Mouse (Mus musculus) testis, adult 2 months (tissue): ENCODE measurements at regions not wholly inside any gene's neighbourhood (a gene's known extent, or its start where the extent isn't known, plus 50 kb on each side); places are given as distances from the start of the nearest gene placed in this dataset.

ENCODE experiments used
- H3K27ac ChIP-seq: fragments of 200-500 bp; 2 replicates; pipeline ENCODE4 v1.5.1; 2012; ENCODE audit warnings: low read depth, low read length; ENCODE audit not compliant: control insufficient read depth, insufficient read depth
- H3K27me3 ChIP-seq: fragments of 200-500 bp; 2 replicates; pipeline ENCODE4 v1.6.1; 2012; ENCODE audit warnings: mild to moderate bottlenecking, low read length, moderate library complexity; ENCODE audit not compliant: control insufficient read depth, insufficient read depth
- H3K36me3 ChIP-seq: fragments of 200-500 bp; 2 replicates; pipeline ENCODE4 v1.6.1; 2012; ENCODE audit warnings: mild to moderate bottlenecking, low read length; ENCODE audit not compliant: control insufficient read depth, insufficient read depth
- H3K4me1 ChIP-seq: fragments of 200-500 bp; 2 replicates; pipeline ENCODE4 v1.6.1; 2012; ENCODE audit warnings: low read length; ENCODE audit not compliant: control insufficient read depth, insufficient read depth
- H3K4me3 ChIP-seq: fragments of 200-500 bp; 2 replicates; pipeline ENCODE4 v1.5.1; 2012; ENCODE audit warnings: low read depth, mild to moderate bottlenecking, low read length, moderate library complexity, mixed read lengths; ENCODE audit not compliant: control insufficient read depth
- CTCF ChIP-seq: fragments of 200-500 bp; IDR thresholded peaks from 2 replicates; pipeline ENCODE4 v1.5.1; 2012; ENCODE audit warnings: low read depth, mild to moderate bottlenecking, inconsistent platforms, low read length, moderate library complexity; ENCODE audit not compliant: control insufficient read depth, insufficient read depth, insufficient replicate concordance
- POLR2A ChIP-seq: fragments of 200-500 bp; IDR thresholded peaks from 2 replicates; pipeline ENCODE4 v1.6.1; 2012; ENCODE audit warnings: low read depth, mild to moderate bottlenecking, inconsistent platforms, low read length, moderate library complexity; ENCODE audit not compliant: control insufficient read depth

GRCm38 (mm10) chr10:17355476-17355875 lies 367.5 kb upstream of the Cited2 start:
- Histone ChIP-seq H3K36me3 (no peaks in the 10 kb centered on the region), H3K4me3 (no peak overlapping the region), H3K4me1 (no peaks in the 10 kb centered on the region), H3K27me3 (no peaks in the 10 kb centered on the region), H3K27ac (no peak overlapping the region)
- no peak for TF ChIP-seq CTCF
- TF ChIP-seq POLR2A = no peak

- H3K27me3 ChIP-seq = no peaks in the 10 kb centered on the region
- H3K4me3 ChIP-seq = no peak overlapping the region
- TF ChIP-seq CTCF (no peak), POLR2A (no peak)
- no peaks in the 10 kb centered on the region for H3K36me3 ChIP-seq
- H3K27ac ChIP-seq = no peak overlapping the region
- H3K4me1 ChIP-seq = no peaks in the 10 kb centered on the region
These were observed 367.0 kb upstream of the Cited2 start for GRCm38 (mm10) chr10:17356041-17356440.

GRCm38 (mm10) chr10:17362643-17363042 lies 360.4 kb upstream of the Cited2 start:
- Histone ChIP-seq H3K27me3 (no peaks in the 10 kb centered on the region), H3K27ac (no peak overlapping the region), H3K4me1 (no peaks in the 10 kb centered on the region), H3K4me3 (no peak overlapping the region), H3K36me3 (no peaks in the 10 kb centered on the region)
- no peak for TF ChIP-seq POLR2A
- no peak for TF ChIP-seq CTCF

- Histone ChIP-seq H3K27me3 (no peaks in the 10 kb centered on the region), H3K27ac (no peak overlapping the region), H3K4me3 (no peak overlapping the region), H3K4me1 (no peaks in the 10 kb centered on the region), H3K36me3 (no peaks in the 10 kb centered on the region)
- TF ChIP-seq POLR2A (no peak), CTCF (no peak)
These were observed 356.8 kb upstream of the Cited2 start for GRCm38 (mm10) chr10:17366042-17366740.

- no peak overlapping the region for H3K27ac ChIP-seq
- no peaks in the 10 kb centered on the region for H3K27me3 ChIP-seq
- H3K36me3 ChIP-seq = no peaks in the 10 kb centered on the region
- no peaks in the 10 kb centered on the region for H3K4me1 ChIP-seq
- no peak for TF ChIP-seq POLR2A
- no peak for TF ChIP-seq CTCF
- no peak overlapping the region for H3K4me3 ChIP-seq
These were observed 356.0 kb upstream of the Cited2 start for GRCm38 (mm10) chr10:17367026-17367425.

- Histone ChIP-seq H3K27me3 (no peaks in the 10 kb centered on the region), H3K36me3 (no peaks in the 10 kb centered on the region), H3K4me1 (no peaks in the 10 kb centered on the region), H3K27ac (no peak overlapping the region), H3K4me3 (no peak overlapping the region)
- TF ChIP-seq POLR2A (no peak), CTCF (no peak)
These were observed 355.6 kb upstream of the Cited2 start for GRCm38 (mm10) chr10:17367430-17367829.

- Histone ChIP-seq H3K27ac (no peak overlapping the region), H3K27me3 (no peaks in the 10 kb centered on the region), H3K4me1 (no peaks in the 10 kb centered on the region), H3K36me3 (no peaks in the 10 kb centered on the region), H3K4me3 (no peak overlapping the region)
- TF ChIP-seq CTCF (no peak), POLR2A (no peak)
These were observed 354.4 kb upstream of the Cited2 start for GRCm38 (mm10) chr10:17368636-17369035.

GRCm38 (mm10) chr10:17372905-17373304 lies 350.1 kb upstream of the Cited2 start:
- no peaks in the 10 kb centered on the region for H3K4me1 ChIP-seq
- no peak overlapping the region for H3K27ac ChIP-seq
- H3K4me3 ChIP-seq = no peak overlapping the region
- no peak for TF ChIP-seq CTCF
- TF ChIP-seq POLR2A = no peak
- H3K36me3 ChIP-seq = no peaks in the 10 kb centered on the region
- H3K27me3 ChIP-seq = no peaks in the 10 kb centered on the region

- H3K27me3 ChIP-seq = no peaks in the 10 kb centered on the region
- no peaks in the 10 kb centered on the region for H3K36me3 ChIP-seq
- H3K4me1 ChIP-seq = no peaks in the 10 kb centered on the region
- TF ChIP-seq POLR2A = no peak
- TF ChIP-seq CTCF = no peak
- no peak overlapping the region for H3K27ac ChIP-seq
- no peak overlapping the region for H3K4me3 ChIP-seq
These were observed 349.0 kb upstream of the Cited2 start for GRCm38 (mm10) chr10:17374047-17374446.
